Mouse (Mus musculus) ES-Bruce4 (cell line): ENCODE measurements around the gene Prss35.

Experiments used
- CTCF ChIP-seq: IDR thresholded peaks from one replicate; pipeline ENCODE4 v1.8.1; 2011; ENCODE audit warnings: low read depth, low read length
- EP300 ChIP-seq: IDR thresholded peaks from 2 replicates; pipeline ENCODE4 v1.6.1; 2011; ENCODE audit warnings: low read depth, low read length; ENCODE audit not compliant: insufficient read depth

- no peak for TF ChIP-seq EP300
- TF ChIP-seq CTCF: no peak
These were observed 17.1 kb upstream of the Prss35 start for GRCm38 (mm10) chr9:86726381-86726720.
